Mouse (Mus musculus): ENCODE measurements around the gene Slc8a2. TPM values are rescaled to one million over a fixed set of nuclear protein-coding genes. Genes with fewer than 3 reads are reported as not detected.

Slc8a2 gene
- total and polyA plus RNA-seq, 2 experiments: 0.06 TPM; not detected in 1

- Histone ChIP-seq H3K4me3 (ENCODE audit: insufficient read depth, low read depth, low read length) (no peak overlapping the region), H3K36me3 (ENCODE audit: control insufficient read depth, insufficient read depth, low read length) (no peaks in the 10 kb centered on the region; the same call in 1 of the 2 replicates), H3K4me1 (ENCODE audit: control insufficient read depth, insufficient read depth, low read length) (no peaks in the 10 kb centered on the region), H3K79me2 (ENCODE audit: control insufficient read depth, insufficient read depth, low read length) (no peaks in the 10 kb centered on the region), H3K27me3 (ENCODE audit: control insufficient read depth, insufficient read depth, low read length) (no peaks in the 10 kb centered on the region), H3K27ac (replicated peaks; ENCODE audit: insufficient read depth, low read depth, low read length) (no peak overlapping the region), H3K9ac (ENCODE audit: low read depth, low read length) (no peak overlapping the region)
- TF ChIP-seq CTCF (IDR thresholded peaks at IDR 0.05; ENCODE audit: low read depth, low read length) (no peak), POLR2A (IDR thresholded peaks at IDR 0.05; ENCODE audit: extremely low read depth, insufficient read depth, low read length) (no peak)
- WGBS: 96% methylated on average over 13 of the region's 13 CpGs
- DNase-seq (ENCODE audit: extremely low read depth, low read depth, low spot score): no peak
Measured at GRCm38 (mm10) chr7:16203505-16203903, 73.9 kb downstream of the Slc8a2 start.

- Histone ChIP-seq H3K79me2 (ENCODE audit: control insufficient read depth, insufficient read depth, low read length) (no peaks in the 10 kb centered on the region), H3K4me3 (ENCODE audit: insufficient read depth, low read depth, low read length) (no peak overlapping the region), H3K27ac (replicated peaks; ENCODE audit: insufficient read depth, low read depth, low read length) (no peak overlapping the region), H3K9ac (ENCODE audit: low read depth, low read length) (no peak overlapping the region), H3K36me3 (ENCODE audit: control insufficient read depth, insufficient read depth, low read length) (no peaks in the 10 kb centered on the region; the same call in 1 of the 2 replicates), H3K4me1 (ENCODE audit: control insufficient read depth, insufficient read depth, low read length) (no peaks in the 10 kb centered on the region), H3K27me3 (ENCODE audit: control insufficient read depth, insufficient read depth, low read length) (no peaks in the 10 kb centered on the region)
- WGBS: 88% methylated on average over 9 of the region's 9 CpGs
- DNase-seq (ENCODE audit: extremely low read depth, low read depth, low spot score): no peak
- no peak for TF ChIP-seq POLR2A (IDR thresholded peaks at IDR 0.05; ENCODE audit: extremely low read depth, insufficient read depth, low read length)
- TF ChIP-seq CTCF (IDR thresholded peaks at IDR 0.05; ENCODE audit: low read depth, low read length): no peak
Measured at GRCm38 (mm10) chr7:16204791-16205190, 75.2 kb downstream of the Slc8a2 start.

- no peak for TF ChIP-seq CTCF (IDR thresholded peaks at IDR 0.05; ENCODE audit: low read depth, low read length)
- no peak for TF ChIP-seq POLR2A (IDR thresholded peaks at IDR 0.05; ENCODE audit: extremely low read depth, insufficient read depth, low read length)
- DNase-seq (ENCODE audit: extremely low read depth, low read depth, low spot score): no peak
- Histone ChIP-seq H3K27ac (replicated peaks; ENCODE audit: insufficient read depth, low read depth, low read length) (no peak overlapping the region), H3K9ac (ENCODE audit: low read depth, low read length) (no peak overlapping the region), H3K27me3 (ENCODE audit: control insufficient read depth, insufficient read depth, low read length) (no peaks in the 10 kb centered on the region), H3K4me1 (ENCODE audit: control insufficient read depth, insufficient read depth, low read length) (no peaks in the 10 kb centered on the region), H3K79me2 (ENCODE audit: control insufficient read depth, insufficient read depth, low read length) (no peaks in the 10 kb centered on the region), H3K4me3 (ENCODE audit: insufficient read depth, low read depth, low read length) (no peak overlapping the region), H3K36me3 (ENCODE audit: control insufficient read depth, insufficient read depth, low read length) (no peaks in the 10 kb centered on the region)
- WGBS: 84% methylated on average over 7 of the region's 7 CpGs
Measured at GRCm38 (mm10) chr7:16207076-16207475, 77.5 kb downstream of the Slc8a2 start.

- no peaks in the 10 kb centered on the region for H3K36me3 ChIP-seq (ENCODE audit: control insufficient read depth, insufficient read depth, low read length)
- no peaks in the 10 kb centered on the region for H3K27me3 ChIP-seq (ENCODE audit: control insufficient read depth, insufficient read depth, low read length)
- no peaks in the 10 kb centered on the region for H3K79me2 ChIP-seq (ENCODE audit: control insufficient read depth, insufficient read depth, low read length)
- DNase-seq (ENCODE audit: extremely low read depth, low read depth, low spot score): peak; percentile 22
- no peaks in the 10 kb centered on the region for H3K4me1 ChIP-seq (ENCODE audit: control insufficient read depth, insufficient read depth, low read length)
- H3K4me3 ChIP-seq (ENCODE audit: insufficient read depth, low read depth, low read length): no peak overlapping the region
- 0 out of 2 replicates have a peak overlapping the region, but pooled peaks have one; percentile 9 for H3K27ac ChIP-seq (replicated peaks; ENCODE audit: insufficient read depth, low read depth, low read length)
- TF ChIP-seq CTCF (IDR thresholded peaks at IDR 0.05; ENCODE audit: low read depth, low read length): no peak
- no peak for TF ChIP-seq POLR2A (IDR thresholded peaks at IDR 0.05; ENCODE audit: extremely low read depth, insufficient read depth, low read length)
- no peak overlapping the region for H3K9ac ChIP-seq (ENCODE audit: low read depth, low read length)
- 86% methylated on average over 10 of the region's 10 CpGs for WGBS
Measured at GRCm38 (mm10) chr7:16207496-16207895, 77.9 kb downstream of the Slc8a2 start.

- Histone ChIP-seq H3K79me2 (ENCODE audit: control insufficient read depth, insufficient read depth, low read length) (no peaks in the 10 kb centered on the region), H3K4me1 (ENCODE audit: control insufficient read depth, insufficient read depth, low read length) (no peaks in the 10 kb centered on the region), H3K27ac (replicated peaks; ENCODE audit: insufficient read depth, low read depth, low read length) (no peak overlapping the region), H3K9ac (ENCODE audit: low read depth, low read length) (no peak overlapping the region), H3K27me3 (ENCODE audit: control insufficient read depth, insufficient read depth, low read length) (no peaks in the 10 kb centered on the region), H3K4me3 (ENCODE audit: insufficient read depth, low read depth, low read length) (no peak overlapping the region), H3K36me3 (ENCODE audit: control insufficient read depth, insufficient read depth, low read length) (no peaks in the 10 kb centered on the region)
- TF ChIP-seq POLR2A (IDR thresholded peaks at IDR 0.05; ENCODE audit: extremely low read depth, insufficient read depth, low read length): no peak
- no peak for DNase-seq (ENCODE audit: extremely low read depth, low read depth, low spot score)
- 88% methylated on average over 21 of the region's 21 CpGs for WGBS
Measured at GRCm38 (mm10) chr7:16208781-16209665, 79.4 kb downstream of the Slc8a2 start.

Other genes starting within 250 kb of the Slc8a2 start
- not detected in 2 replicates for gene Crx, start 249.9 kb upstream of the Slc8a2 start, total RNA-seq (2014; rRNA removed)
- not detected in 2 replicates for gene Crx, start 249.9 kb upstream of the Slc8a2 start, polyA plus RNA-seq (2012; rRNA removed)
- gene Crxos, start 247.2 kb upstream of the Slc8a2 start, total RNA-seq (2014; rRNA removed): not detected in 2 replicates
- gene Crxos, start 247.2 kb upstream of the Slc8a2 start, polyA plus RNA-seq (2012; rRNA removed): not detected in 2 replicates
- 67.9 and 68.1 TPM in 2 replicates for gene Selenow, start 207.4 kb upstream of the Slc8a2 start, total RNA-seq (2014; rRNA removed)
- gene Selenow, start 207.4 kb upstream of the Slc8a2 start, polyA plus RNA-seq (2012; rRNA removed): 250 and 292 TPM in 2 replicates
- gene Nop53, start 183.8 kb upstream of the Slc8a2 start, total RNA-seq (2014; rRNA removed): 57.3 and 59.6 TPM in 2 replicates
- 65.2 and 69.5 TPM in 2 replicates for gene Nop53, start 183.8 kb upstream of the Slc8a2 start, polyA plus RNA-seq (2012; rRNA removed)
- 1.0 and 1.4 TPM in 2 replicates for gene Ehd2, start 162.3 kb upstream of the Slc8a2 start, total RNA-seq (2014; rRNA removed)
- gene Ehd2, start 162.3 kb upstream of the Slc8a2 start, polyA plus RNA-seq (2012; rRNA removed): 1.6 and 1.7 TPM in 2 replicates
- 0.55 and 0.87 TPM in 2 replicates for gene Bicra, start 81.9 kb upstream of the Slc8a2 start, total RNA-seq (2014; rRNA removed)
- gene Bicra, start 81.9 kb upstream of the Slc8a2 start, polyA plus RNA-seq (2012; rRNA removed): 3.6 and 4.6 TPM in 2 replicates
- not detected in 2 replicates for gene Zfp541, start 68.0 kb upstream of the Slc8a2 start, total RNA-seq (2014; rRNA removed)
- gene Zfp541, start 68.0 kb upstream of the Slc8a2 start, polyA plus RNA-seq (2012; rRNA removed): 0.02 TPM in 1 of 2 replicates, not detected in the other
- 47.4 and 58.7 TPM in 2 replicates for gene Napa, start 31.4 kb upstream of the Slc8a2 start, total RNA-seq (2014; rRNA removed)
- gene Napa, start 31.4 kb upstream of the Slc8a2 start, polyA plus RNA-seq (2012; rRNA removed): 101 and 146 TPM in 2 replicates
- gene Kptn, start 9.9 kb upstream of the Slc8a2 start, total RNA-seq (2014; rRNA removed): 18.0 and 19.9 TPM in 2 replicates
- 23.1 and 25.7 TPM in 2 replicates for gene Kptn, start 9.9 kb upstream of the Slc8a2 start, polyA plus RNA-seq (2012; rRNA removed)
- 0.46 and 0.94 TPM in 2 replicates for gene Meis3, start 45.3 kb downstream of the Slc8a2 start, total RNA-seq (2014; rRNA removed)
- gene Meis3, start 45.3 kb downstream of the Slc8a2 start, polyA plus RNA-seq (2012; rRNA removed): 0.87 and 2.0 TPM in 2 replicates
- 4.3 and 5.0 TPM in 2 replicates for gene Dhx34, start 92.2 kb downstream of the Slc8a2 start, total RNA-seq (2014; rRNA removed)
- gene Dhx34, start 92.2 kb downstream of the Slc8a2 start, polyA plus RNA-seq (2012; rRNA removed): 10.5 and 12.5 TPM in 2 replicates
- 0.83 and 1.1 TPM in 2 replicates for gene C5ar2, start 114.3 kb downstream of the Slc8a2 start, total RNA-seq (2014; rRNA removed)
- 0.92 and 1.4 TPM in 2 replicates for gene C5ar2, start 114.3 kb downstream of the Slc8a2 start, polyA plus RNA-seq (2012; rRNA removed)
- gene C5ar1, start 129.7 kb downstream of the Slc8a2 start, total RNA-seq (2014; rRNA removed): 0.46 and 0.47 TPM in 2 replicates
- gene C5ar1, start 129.7 kb downstream of the Slc8a2 start, polyA plus RNA-seq (2012; rRNA removed): 0.88 and 1.3 TPM in 2 replicates
- gene Inafm1, start 143.8 kb downstream of the Slc8a2 start, total RNA-seq (2014; rRNA removed): 1.9 and 2.8 TPM in 2 replicates
- gene Inafm1, start 143.8 kb downstream of the Slc8a2 start, polyA plus RNA-seq (2012; rRNA removed): 8.0 and 8.8 TPM in 2 replicates
- 14.4 and 20.7 TPM in 2 replicates for gene Ccdc9, start 157.0 kb downstream of the Slc8a2 start, total RNA-seq (2014; rRNA removed)
- gene Ccdc9, start 157.0 kb downstream of the Slc8a2 start, polyA plus RNA-seq (2012; rRNA removed): 10.7 and 16.2 TPM in 2 replicates
- gene Bbc3, start 178.6 kb downstream of the Slc8a2 start, total RNA-seq (2014; rRNA removed): 6.0 and 7.2 TPM in 2 replicates
- gene Bbc3, start 178.6 kb downstream of the Slc8a2 start, polyA plus RNA-seq (2012; rRNA removed): 15.2 and 27.9 TPM in 2 replicates